Mouse (Mus musculus): ENCODE data around the gene Cd36.

Cd36 gene

GRCm38 (mm10) chr5:17863085-17863484 is 25.5 kb downstream of the Cd36 start:
- no peak for DNase-seq (ENCODE audit: extremely low spot score, low read depth, low spot score)

GRCm38 (mm10) chr5:17858399-17858798 is 30.2 kb downstream of the Cd36 start:
- no peak for DNase-seq (ENCODE audit: extremely low spot score, low read depth, low spot score)

GRCm38 (mm10) chr5:17857871-17858270 is 30.7 kb downstream of the Cd36 start:
- DNase-seq (ENCODE audit: extremely low spot score, low read depth, low spot score) = no peak

GRCm38 (mm10) chr5:17857262-17857661 is 31.3 kb downstream of the Cd36 start:
- DNase-seq (ENCODE audit: extremely low spot score, low read depth, low spot score) = no peak

- DNase-seq (ENCODE audit: extremely low spot score, low read depth, low spot score) = no peak
These were observed 34.3 kb downstream of the Cd36 start for GRCm38 (mm10) chr5:17854127-17854923.

- no peak for DNase-seq (ENCODE audit: extremely low spot score, low read depth, low spot score)
These were observed 38.0 kb downstream of the Cd36 start for GRCm38 (mm10) chr5:17850582-17850981.

GRCm38 (mm10) chr5:17849582-17849981 is 39.0 kb downstream of the Cd36 start:
- DNase-seq (ENCODE audit: extremely low spot score, low read depth, low spot score) = no peak

GRCm38 (mm10) chr5:17848733-17849132 is 39.9 kb downstream of the Cd36 start:
- no peak for DNase-seq (ENCODE audit: extremely low spot score, low read depth, low spot score)

GRCm38 (mm10) chr5:17848267-17848666 is 40.3 kb downstream of the Cd36 start:
- DNase-seq (ENCODE audit: extremely low spot score, low read depth, low spot score) = no peak

GRCm38 (mm10) chr5:17843921-17844320 is 44.7 kb downstream of the Cd36 start:
- no peak for DNase-seq (ENCODE audit: extremely low spot score, low read depth, low spot score)

GRCm38 (mm10) chr5:17843316-17843715 is 45.3 kb downstream of the Cd36 start:
- no peak for DNase-seq (ENCODE audit: extremely low spot score, low read depth, low spot score)

- no peak for DNase-seq (ENCODE audit: extremely low spot score, low read depth, low spot score)
These were observed 46.4 kb downstream of the Cd36 start for GRCm38 (mm10) chr5:17842111-17842729.

- DNase-seq (ENCODE audit: extremely low spot score, low read depth, low spot score) = no peak
These were observed 49.1 kb downstream of the Cd36 start for GRCm38 (mm10) chr5:17839549-17839948.

- no peak for DNase-seq (ENCODE audit: extremely low spot score, low read depth, low spot score)
These were observed 52.2 kb downstream of the Cd36 start for GRCm38 (mm10) chr5:17836408-17836807.

GRCm38 (mm10) chr5:17835302-17836097 is 53.1 kb downstream of the Cd36 start:
- no peak for DNase-seq (ENCODE audit: extremely low spot score, low read depth, low spot score)

GRCm38 (mm10) chr5:17833797-17834196 is 54.8 kb downstream of the Cd36 start:
- DNase-seq (ENCODE audit: extremely low spot score, low read depth, low spot score) = no peak

GRCm38 (mm10) chr5:17830536-17830935 is 58.1 kb downstream of the Cd36 start:
- DNase-seq (ENCODE audit: extremely low spot score, low read depth, low spot score) = no peak

GRCm38 (mm10) chr5:17828713-17829544 is 59.7 kb downstream of the Cd36 start:
- no peak for DNase-seq (ENCODE audit: extremely low spot score, low read depth, low spot score)

- peak; percentile 10 for DNase-seq (ENCODE audit: extremely low spot score, low read depth, low spot score)
These were observed 67.2 kb downstream of the Cd36 start for GRCm38 (mm10) chr5:17821395-17821794.

- DNase-seq (ENCODE audit: extremely low spot score, low read depth, low spot score) = no peak
These were observed 68.2 kb downstream of the Cd36 start for GRCm38 (mm10) chr5:17820239-17820999.

All from hindlimb bud, embryonic 11.5 days (tissue).